Mouse (Mus musculus) forebrain, embryonic 10.5 days (tissue): ENCODE results near the gene Pde5a. TPM values are rescaled to one million over a fixed set of nuclear protein-coding genes. Genes with fewer than 3 reads are reported as not detected.

Experiments
- DNase-seq: peaks from one replicate; pipeline ENCODE4 v3.0.0-alpha.2; 2017; ENCODE audit warnings: low spot score; ENCODE audit errors: extremely low spot score
- H3K27ac ChIP-seq: fragments of 300-500 bp; sonication (generic); 2 replicates; pipeline ENCODE4 v1.5.1; 2016; ENCODE audit warnings: mild to moderate bottlenecking
- H3K27me3 ChIP-seq: fragments of 300-500 bp; sonication (generic); 2 replicates; pipeline ENCODE4 v1.6.1; 2016; ENCODE audit warnings: mild to moderate bottlenecking; ENCODE audit not compliant: poor library complexity, severe bottlenecking
- H3K36me3 ChIP-seq: fragments of 300-500 bp; sonication (generic); replicated peaks from 2 replicates; pipeline ENCODE4 v1.6.1; 2016; ENCODE audit warnings: mild to moderate bottlenecking, moderate library complexity
- H3K4me1 ChIP-seq: fragments of 300-500 bp; sonication (generic); 2 replicates; pipeline ENCODE4 v1.6.1; 2016
- H3K4me3 ChIP-seq: fragments of 300-500 bp; sonication (generic); 2 replicates; pipeline ENCODE4 v1.5.1; 2016; ENCODE audit warnings: mild to moderate bottlenecking, moderate library complexity
- H3K9me3 ChIP-seq: fragments of 300-500 bp; sonication (generic); 2 replicates; pipeline ENCODE4 v1.6.1; 2016; ENCODE audit warnings: mild to moderate bottlenecking, moderate library complexity
- WGBS: fragments of 180-500 bp; shearing (Covaris S2); methylation state at CpG from one replicate; pipeline ENCODE4 v1.1.7; 2016; 5-methylcytosine and 5-hydroxymethylcytosine counted together
- polyA plus RNA-seq: library from polyadenylated mRNA; unstranded; fragments of >200 nt; fragmentation: Nextera tagmentation; extraction: Ambion mirVana; gene quantifications from 2 replicates; pipeline ENCODE4 v1.2.1, GENCODE M21; 2016

The Pde5a gene
- polyA plus RNA-seq, 1 experiment from 2014 or later = 3.7 TPM

- H3K27me3 ChIP-seq = no peaks in the 10 kb centered on the region
- H3K9me3 ChIP-seq = no peaks in the 10 kb centered on the region
- whole genome bisulfite sequencing = 73% methylated on average over 1 of the region's 1 CpGs
- no peak overlapping the region for H3K4me3 ChIP-seq
- no peaks in the 10 kb centered on the region for H3K4me1 ChIP-seq
- no peak for DNase-seq
- peaks cover 12% of the 10 kb centered on the region; the same call in 1 of the 2 replicates for H3K36me3 ChIP-seq
- no peak overlapping the region for H3K27ac ChIP-seq
Observed at GRCm38 (mm10) chr3:122784245-122784644, 55.5 kb downstream of the Pde5a start.

- Histone ChIP-seq H3K27ac (no peak overlapping the region), H3K9me3 (peaks cover 11% of the 10 kb centered on the region), H3K4me1 (no peaks in the 10 kb centered on the region), H3K27me3 (no peaks in the 10 kb centered on the region), H3K36me3 (peaks cover 20% of the 10 kb centered on the region), H3K4me3 (no peak overlapping the region)
- WGBS = 95% methylated on average over 9 of the region's 9 CpGs
- no peak for DNase-seq
Observed at GRCm38 (mm10) chr3:122788314-122788713, 59.6 kb downstream of the Pde5a start.

GRCm38 (mm10) chr3:122789544-122789943, 60.8 kb downstream of the Pde5a start:
- Histone ChIP-seq H3K9me3 (peaks cover 11% of the 10 kb centered on the region), H3K36me3 (peaks cover 20% of the 10 kb centered on the region), H3K4me3 (no peak overlapping the region), H3K27ac (no peak overlapping the region), H3K27me3 (no peaks in the 10 kb centered on the region), H3K4me1 (no peaks in the 10 kb centered on the region)
- no peak for DNase-seq
- 92% methylated on average over 6 of the region's 6 CpGs for WGBS

- H3K4me1 ChIP-seq = peaks cover 28% of the 10 kb centered on the region
- H3K27me3 ChIP-seq = peaks cover 8% of the 10 kb centered on the region; the same call in 1 of the 2 replicates
- H3K4me3 ChIP-seq = no peak overlapping the region
- H3K36me3 ChIP-seq = peaks cover 23% of the 10 kb centered on the region
- 68% methylated on average over 6 of the region's 6 CpGs for WGBS
- no peaks in the 10 kb centered on the region for H3K9me3 ChIP-seq
- DNase-seq = no peak
- no peak overlapping the region for H3K27ac ChIP-seq
Observed at GRCm38 (mm10) chr3:122800050-122800449, 71.3 kb downstream of the Pde5a start.

GRCm38 (mm10) chr3:122800553-122801435, 72.0 kb downstream of the Pde5a start:
- H3K4me1 ChIP-seq = peaks cover 28% of the 10 kb centered on the region
- no peaks in the 10 kb centered on the region for H3K9me3 ChIP-seq
- DNase-seq = no peak
- 64% methylated on average over 10 of the region's 10 CpGs for WGBS
- peaks cover 19% of the 10 kb centered on the region for H3K36me3 ChIP-seq
- H3K27ac ChIP-seq = 0 out of 2 replicates have a peak overlapping the region, but pooled peaks have one; percentile 12
- peaks cover 8% of the 10 kb centered on the region; the same call in 1 of the 2 replicates for H3K27me3 ChIP-seq
- no peak overlapping the region for H3K4me3 ChIP-seq

GRCm38 (mm10) chr3:122801436-122802221, 72.9 kb downstream of the Pde5a start:
- Histone ChIP-seq H3K27ac (peak overlapping the region; percentile 54), H3K27me3 (peaks cover 8% of the 10 kb centered on the region; the same call in 1 of the 2 replicates), H3K4me3 (no peak overlapping the region), H3K4me1 (peaks cover 28% of the 10 kb centered on the region), H3K9me3 (no peaks in the 10 kb centered on the region), H3K36me3 (peaks cover 17% of the 10 kb centered on the region)
- no peak for DNase-seq
- WGBS = 82% methylated on average over 15 of the region's 15 CpGs

GRCm38 (mm10) chr3:122807313-122807712, 78.6 kb downstream of the Pde5a start:
- Histone ChIP-seq H3K27me3 (peaks cover 8% of the 10 kb centered on the region; the same call in 1 of the 2 replicates), H3K4me1 (no peaks in the 10 kb centered on the region), H3K36me3 (peaks cover 12% of the 10 kb centered on the region), H3K27ac (no peak overlapping the region), H3K4me3 (no peak overlapping the region), H3K9me3 (no peaks in the 10 kb centered on the region)
- DNase-seq = no peak
- 92% methylated on average over 8 of the region's 8 CpGs for WGBS

- WGBS = 87% methylated on average over 2 of the region's 2 CpGs
- H3K4me3 ChIP-seq = no peak overlapping the region
- H3K27ac ChIP-seq = no peak overlapping the region
- DNase-seq = no peak
- H3K27me3 ChIP-seq = 0 out of 2 replicates have a peak, but pooled peaks cover 4% of the 10 kb centered on the region
- H3K4me1 ChIP-seq = no peaks in the 10 kb centered on the region; the same call in 1 of the 2 replicates
- no peaks in the 10 kb centered on the region for H3K9me3 ChIP-seq
- no peaks in the 10 kb centered on the region; the same call in 1 of the 2 replicates for H3K36me3 ChIP-seq
Observed at GRCm38 (mm10) chr3:122810090-122810863, 81.5 kb downstream of the Pde5a start.

- Histone ChIP-seq H3K4me3 (no peak overlapping the region), H3K27ac (no peak overlapping the region), H3K9me3 (no peaks in the 10 kb centered on the region), H3K27me3 (0 out of 2 replicates have a peak, but pooled peaks cover 4% of the 10 kb centered on the region), H3K36me3 (no peaks in the 10 kb centered on the region; the same call in 1 of the 2 replicates), H3K4me1 (no peaks in the 10 kb centered on the region; the same call in 1 of the 2 replicates)
- 93% methylated on average over 5 of the region's 5 CpGs for WGBS
- no peak for DNase-seq
Observed at GRCm38 (mm10) chr3:122810986-122811385, 82.2 kb downstream of the Pde5a start.

- H3K9me3 ChIP-seq = no peaks in the 10 kb centered on the region
- H3K4me1 ChIP-seq = no peaks in the 10 kb centered on the region; the same call in 1 of the 2 replicates
- H3K27ac ChIP-seq = no peak overlapping the region
- DNase-seq = no peak
- 81% methylated on average over 4 of the region's 4 CpGs for WGBS
- H3K27me3 ChIP-seq = 0 out of 2 replicates have a peak, but pooled peaks cover 4% of the 10 kb centered on the region
- H3K4me3 ChIP-seq = no peak overlapping the region
- H3K36me3 ChIP-seq = no peaks in the 10 kb centered on the region
Observed at GRCm38 (mm10) chr3:122814531-122814930, 85.8 kb downstream of the Pde5a start.

GRCm38 (mm10) chr3:122818282-122818681, 89.5 kb downstream of the Pde5a start:
- Histone ChIP-seq H3K9me3 (no peaks in the 10 kb centered on the region), H3K27me3 (no peaks in the 10 kb centered on the region), H3K4me3 (no peak overlapping the region), H3K27ac (no peak overlapping the region), H3K36me3 (no peaks in the 10 kb centered on the region), H3K4me1 (no peaks in the 10 kb centered on the region; the same call in 1 of the 2 replicates)
- no peak for DNase-seq
- 92% methylated on average over 5 of the region's 5 CpGs for WGBS

GRCm38 (mm10) chr3:122820700-122821099, 92.0 kb downstream of the Pde5a start:
- Histone ChIP-seq H3K27me3 (no peaks in the 10 kb centered on the region), H3K36me3 (no peaks in the 10 kb centered on the region), H3K9me3 (no peaks in the 10 kb centered on the region), H3K4me3 (no peak overlapping the region), H3K27ac (no peak overlapping the region), H3K4me1 (no peaks in the 10 kb centered on the region)
- DNase-seq = no peak
- WGBS = 74% methylated on average over 4 of the region's 4 CpGs
